Mouse (Mus musculus) heart, embryonic 14.5 days (tissue): ENCODE results near the gene Pusl1. TPM values are rescaled to one million over a fixed set of nuclear protein-coding genes. Genes with fewer than 3 reads are reported as not detected.

Experiments used
- ATAC-seq: fragments of 200-750 bp; cut with Nextera tagmentation; 2 replicates; pipeline ENCODE4 v1.8.0; 2017; ENCODE audit warnings: low read depth, moderate TSS enrichment; ENCODE audit not compliant: insufficient number of reproducible peaks, insufficient read depth, low FRiP score
- H3K27ac ChIP-seq, 2 experiments: fragments of 200-500 bp in 1 of 2; fragments of 300-500 bp in 1 of 2; sonication (generic) in 1 of 2; replicated peaks in 1 of 2; 2 replicates each; pipeline ENCODE4 v1.5.1; 2012 to 2014; ENCODE audit warnings: low read depth in 2 of 2, low read length in 2 of 2, control low read depth in 1 of 2, mild to moderate bottlenecking in 1 of 2, mixed read lengths in 1 of 2; ENCODE audit not compliant: control insufficient read depth in 1 of 2, insufficient read depth in 1 of 2
- H3K27me3 ChIP-seq: fragments of 300-500 bp; sonication (generic); 2 replicates; pipeline ENCODE4 v1.6.1; 2014; ENCODE audit warnings: mild to moderate bottlenecking, low read length, control low read depth; ENCODE audit not compliant: control insufficient read depth, insufficient read depth
- H3K36me3 ChIP-seq: fragments of 300-500 bp; sonication (generic); 2 replicates; pipeline ENCODE4 v1.6.1; 2014; ENCODE audit warnings: mild to moderate bottlenecking, control low read depth, low read length, mixed read lengths; ENCODE audit not compliant: control insufficient read depth, insufficient read depth
- H3K4me1 ChIP-seq, 2 experiments: fragments of 200-500 bp in 1 of 2; fragments of 300-500 bp in 1 of 2; sonication (generic) in 1 of 2; 2 replicates each; pipeline ENCODE4 v1.6.1; 2012 to 2014; ENCODE audit warnings: low read length in 2 of 2, control low read depth in 1 of 2, mixed read lengths in 1 of 2; ENCODE audit not compliant: control insufficient read depth in 2 of 2, insufficient read depth in 2 of 2
- H3K4me2 ChIP-seq: fragments of 300-500 bp; sonication (generic); 2 replicates; pipeline ENCODE4 v1.6.1; 2014; ENCODE audit warnings: mild to moderate bottlenecking, low read length
- H3K4me3 ChIP-seq, 2 experiments: fragments of 200-500 bp in 1 of 2; fragments of 300-500 bp in 1 of 2; sonication (generic) in 1 of 2; 2 replicates each; pipeline ENCODE4 v1.5.1; 2012 to 2014; ENCODE audit warnings: low read length in 2 of 2, mild to moderate bottlenecking in 2 of 2, control low read depth in 1 of 2, low read depth in 1 of 2, moderate library complexity in 1 of 2; ENCODE audit not compliant: control insufficient read depth in 1 of 2, insufficient read depth in 1 of 2
- H3K9ac ChIP-seq: fragments of 300-500 bp; sonication (generic); 2 replicates; pipeline ENCODE4 v1.6.1; 2014; ENCODE audit warnings: mild to moderate bottlenecking, low read length
- H3K9me3 ChIP-seq: fragments of 300-500 bp; sonication (generic); 2 replicates; pipeline ENCODE4 v1.6.1; 2016; ENCODE audit warnings: low read length, control low read depth; ENCODE audit not compliant: control insufficient read depth
- WGBS: fragments of 180-500 bp; shearing (Covaris S2); extraction: QIAGEN DNeasy Blood & Tissue Kit; methylation state at CpG from one replicate; pipeline ENCODE4 v1.1.7; 2014; 5-methylcytosine and 5-hydroxymethylcytosine counted together
- polyA plus RNA-seq: library from polyadenylated mRNA; unstranded; fragments of >200 nt; fragmentation: Nextera tagmentation; extraction: Ambion mirVana; gene quantifications from 2 replicates; pipeline ENCODE4 v1.2.1, GENCODE M21; 2014

Pusl1 gene
- polyA plus RNA-seq, 1 experiment from 2014 or later: 28.0 TPM

GRCm38 (mm10) chr4:155895216-155895615 lies 3.6 kb upstream of the Pusl1 start:
- peaks cover 20 to 37% of the 10 kb centered on the region in 2 experiments for H3K4me1 ChIP-seq
- H3K4me3 ChIP-seq: no peak overlapping the region
- H3K36me3 ChIP-seq: peaks cover 29% of the 10 kb centered on the region
- no peaks in the 10 kb centered on the region for H3K9me3 ChIP-seq
- H3K4me2 ChIP-seq: peak overlapping the region; percentile 99; the same call in 1 of the 2 replicates
- no peak for ATAC-seq
- H3K27ac ChIP-seq: peak overlapping the region in 1 of 2 experiments; percentile 19; a peak in 1 of 4 replicates
- 40% methylated on average over 6 of the region's 6 CpGs for WGBS
- H3K27me3 ChIP-seq: no peaks in the 10 kb centered on the region
- H3K9ac ChIP-seq: no peak overlapping the region

GRCm38 (mm10) chr4:155894311-155894881 lies 2.8 kb upstream of the Pusl1 start:
- Histone ChIP-seq H3K9ac (peak overlapping the region; percentile 28; the same call in 1 of the 2 replicates), H3K27ac (peak overlapping the region; percentile 1 to 19; a peak in 2 of 4 replicates), H3K4me3 (no peak overlapping the region), H3K4me1 (peaks cover 20 to 40% of the 10 kb centered on the region in 2 experiments), H3K9me3 (no peaks in the 10 kb centered on the region), H3K4me2 (peak overlapping the region; percentile 99), H3K36me3 (peaks cover 28% of the 10 kb centered on the region), H3K27me3 (no peaks in the 10 kb centered on the region)
- 21% methylated on average over 8 of the region's 8 CpGs for WGBS
- ATAC-seq: no peak

GRCm38 (mm10) chr4:155893212-155893690 lies 1.7 kb upstream of the Pusl1 start:
- Histone ChIP-seq H3K27me3 (no peaks in the 10 kb centered on the region), H3K9me3 (no peaks in the 10 kb centered on the region), H3K36me3 (peaks cover 28% of the 10 kb centered on the region), H3K27ac (no peak overlapping the region), H3K4me3 (peak overlapping the region; percentile 72 to 91), H3K4me2 (peak overlapping the region; percentile 99), H3K4me1 (peaks cover 20 to 40% of the 10 kb centered on the region in 2 experiments), H3K9ac (peak overlapping the region; percentile 90; the same call in 1 of the 2 replicates)
- no peak for ATAC-seq
- 73% methylated on average over 8 of the region's 8 CpGs for WGBS

GRCm38 (mm10) chr4:155892438-155893211 lies 1.0 kb upstream of the Pusl1 start:
- no peaks in the 10 kb centered on the region for H3K9me3 ChIP-seq
- peak overlapping the region; percentile 99 for H3K4me2 ChIP-seq
- H3K27me3 ChIP-seq: no peaks in the 10 kb centered on the region
- no peak; the same call in none of the 2 replicates for ATAC-seq
- H3K27ac ChIP-seq: peak overlapping the region in 1 of 2 experiments; percentile 99; a peak in 2 of 4 replicates
- H3K4me3 ChIP-seq: peak overlapping the region; percentile 72 to 91
- peaks cover 20 to 40% of the 10 kb centered on the region in 2 experiments for H3K4me1 ChIP-seq
- peak overlapping the region; percentile 90 for H3K9ac ChIP-seq
- H3K36me3 ChIP-seq: peaks cover 32% of the 10 kb centered on the region
- WGBS: 6% methylated on average over 37 of the region's 37 CpGs

GRCm38 (mm10) chr4:155892017-155892416 lies 436 bp upstream of the Pusl1 start:
- Histone ChIP-seq H3K27me3 (no peaks in the 10 kb centered on the region), H3K4me1 (peaks cover 20 to 40% of the 10 kb centered on the region in 2 experiments), H3K36me3 (peaks cover 38% of the 10 kb centered on the region), H3K9ac (peak overlapping the region; percentile 90), H3K27ac (peak overlapping the region; percentile 94 to 99), H3K4me3 (peak overlapping the region; percentile 72 to 91), H3K9me3 (no peaks in the 10 kb centered on the region), H3K4me2 (peak overlapping the region; percentile 99)
- under 1% methylated on average over 40 of the region's 56 CpGs for WGBS
- ATAC-seq: peak; percentile 87

GRCm38 (mm10) chr4:155891011-155891471 lies 540 bp downstream of the Pusl1 start:
- no peak overlapping the region for H3K27ac ChIP-seq
- peak overlapping the region; percentile 90 for H3K9ac ChIP-seq
- under 1% methylated on average over 34 of the region's 34 CpGs for WGBS
- no peak for ATAC-seq
- peaks cover 20 to 40% of the 10 kb centered on the region in 2 experiments for H3K4me1 ChIP-seq
- H3K27me3 ChIP-seq: no peaks in the 10 kb centered on the region
- H3K4me2 ChIP-seq: peak overlapping the region; percentile 99
- no peaks in the 10 kb centered on the region for H3K9me3 ChIP-seq
- H3K36me3 ChIP-seq: peaks cover 41% of the 10 kb centered on the region
- H3K4me3 ChIP-seq: peak overlapping the region; percentile 72 to 91

- H3K36me3 ChIP-seq: peaks cover 53% of the 10 kb centered on the region
- 79% methylated on average over 5 of the region's 5 CpGs for whole genome bisulfite sequencing
- H3K4me1 ChIP-seq: peaks cover 12 to 28% of the 10 kb centered on the region in 2 experiments
- no peak overlapping the region for H3K4me3 ChIP-seq
- H3K4me2 ChIP-seq: no peak overlapping the region
- no peaks in the 10 kb centered on the region for H3K9me3 ChIP-seq
- H3K27ac ChIP-seq: no peak overlapping the region
- no peaks in the 10 kb centered on the region for H3K27me3 ChIP-seq
- H3K9ac ChIP-seq: no peak overlapping the region
- no peak for ATAC-seq
Observed at GRCm38 (mm10) chr4:155889316-155889715, 2.3 kb downstream of the Pusl1 start.
